Comparison of ENCODE assay signal across 10 mouse cellular contexts in the genomic region with DNA sequence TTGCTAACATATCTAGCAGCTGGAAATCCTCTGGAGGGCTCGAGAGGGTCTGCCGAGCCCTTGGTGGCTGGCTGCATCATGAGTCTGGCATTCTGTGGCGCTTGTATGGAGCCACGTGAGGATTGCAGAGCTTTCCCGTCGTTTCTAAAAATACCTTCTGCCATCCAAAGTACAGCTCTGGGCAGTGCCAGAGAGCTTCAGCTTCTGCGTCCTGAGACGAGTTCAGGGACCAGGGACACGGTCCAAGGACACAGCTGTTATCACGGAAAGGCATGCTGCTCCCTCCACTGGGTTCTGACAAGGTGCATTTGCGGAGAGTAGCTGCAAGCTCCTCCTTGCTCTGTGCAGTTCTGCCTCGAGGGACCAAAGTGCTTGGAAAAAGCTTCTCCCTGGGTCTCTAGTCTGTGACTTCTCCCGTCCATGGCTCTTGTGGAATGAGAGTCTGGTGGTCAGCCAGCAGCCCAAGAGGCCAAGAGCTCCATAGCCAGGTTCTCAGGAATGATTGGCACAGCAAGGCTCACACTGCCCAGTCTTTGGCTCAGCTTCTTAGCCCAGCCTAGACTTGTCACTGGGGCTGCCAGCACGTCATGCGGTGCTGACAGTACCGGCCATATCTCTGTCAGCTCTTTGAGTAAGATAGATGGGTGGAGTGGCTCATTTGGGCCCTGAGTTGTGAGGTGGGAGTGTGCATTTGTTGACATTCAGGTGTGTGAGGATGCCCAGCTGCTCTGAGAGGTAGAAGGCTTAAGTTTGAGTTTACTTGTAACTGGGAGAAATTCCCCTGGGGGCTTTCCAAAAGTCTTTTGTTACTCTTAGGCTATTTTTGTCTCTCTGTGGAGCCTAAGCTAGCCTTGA. TPM values are rescaled to one million over a fixed set of nuclear protein-coding genes. Genes with fewer than 3 reads are reported as not detected.
DNase-seq lines count a peak whose midpoint lies in the region; ATAC-seq lines count a peak whose summit lies in the region.
"Had no signal": no experiment of that assay in that cellular context is flagged by ENCODE, and none has a peak within 500 bp of the region (broad histone marks: within the 10 kb centered on the region; RNA-seq: fewer than 3 reads in every experiment).

No protein-coding gene starts in this region.

- 57% methylated on average over 16 of the region's 16 CpGs for WGBS in kidney, embryonic 16.5 days
- WGBS in liver, embryonic 11.5 days = 68% methylated on average over 16 of the region's 16 CpGs

- ATAC-seq in kidney, embryonic 16.5 days (ENCODE audit: low FRiP score, low TSS enrichment) = no peak
- ATAC-seq in liver, embryonic 11.5 days (replicated peaks; ENCODE audit: low FRiP score) = no peak
- ATAC-seq in erythroblast, adult 5-6 weeks (replicated peaks; ENCODE audit: low FRiP score, poor library complexity, severe bottlenecking) = no peak

- H3K27me3 ChIP-seq in kidney, embryonic 16.5 days (ENCODE audit: insufficient read depth, low read length) = no peaks in the 10 kb centered on the region
- H3K27me3 ChIP-seq in liver, embryonic 11.5 days (replicated peaks; ENCODE audit: control insufficient read depth, insufficient read depth, low read length) = no peaks in the 10 kb centered on the region
- H3K27me3 ChIP-seq: embryonic facial prominence, embryonic 12.5 days; neural tube, embryonic 12.5 days had no signal

- no peaks in the 10 kb centered on the region for H3K4me1 ChIP-seq in kidney, embryonic 16.5 days (ENCODE audit: insufficient read depth, low read length)
- no peaks in the 10 kb centered on the region for H3K4me1 ChIP-seq in liver, embryonic 11.5 days (replicated peaks; ENCODE audit: control insufficient read depth, insufficient read depth, low read length)
- H3K4me1 ChIP-seq: embryonic facial prominence, embryonic 12.5 days; neural tube, embryonic 12.5 days had no signal

- DNase-seq in kidney, adult 8-10 months = peak; percentile 61 to 64
- DNase-seq in adrenal gland, postnatal 25 days = peak; percentile 64
- DNase-seq in heart, adult 18-20 months = peak; percentile 83 to 89
- DNase-seq in lung, postnatal 10 days = peak; percentile 60
- DNase-seq in thymus, postnatal 0 days (ENCODE audit: low spot score) = no peak
- DNase-seq in liver, embryonic 11.5 days (ENCODE audit: low spot score) = no peak

- H3K9me3 ChIP-seq in kidney, embryonic 16.5 days (ENCODE audit: low read length) = no peaks in the 10 kb centered on the region
- H3K9me3 ChIP-seq in liver, embryonic 11.5 days (ENCODE audit: control insufficient read depth, low read length) = no peaks in the 10 kb centered on the region
- H3K9me3 ChIP-seq: embryonic facial prominence, embryonic 12.5 days; neural tube, embryonic 12.5 days had no signal

- no peaks in the 10 kb centered on the region for H3K36me3 ChIP-seq in kidney, embryonic 16.5 days (ENCODE audit: insufficient read depth, low read length)
- H3K36me3 ChIP-seq in liver, embryonic 11.5 days (ENCODE audit: control insufficient read depth, insufficient read depth, low read length) = no peaks in the 10 kb centered on the region
- H3K36me3 ChIP-seq: embryonic facial prominence, embryonic 12.5 days; neural tube, embryonic 12.5 days had no signal

- no peak overlapping the region for H3K9ac ChIP-seq in kidney, embryonic 16.5 days (replicated peaks; ENCODE audit: low read length)
- no peak overlapping the region for H3K9ac ChIP-seq in liver, embryonic 11.5 days (ENCODE audit: low read depth, low read length)
- H3K9ac ChIP-seq: embryonic facial prominence, embryonic 12.5 days; neural tube, embryonic 12.5 days had no signal

- H3K4me2 ChIP-seq in kidney, embryonic 16.5 days (replicated peaks; ENCODE audit: low read depth, low read length) = no peak overlapping the region
- H3K4me2 ChIP-seq in liver, embryonic 11.5 days = no peak overlapping the region
- H3K4me2 ChIP-seq: embryonic facial prominence, embryonic 12.5 days; neural tube, embryonic 12.5 days had no signal

- no peak overlapping the region for H3K27ac ChIP-seq in kidney, embryonic 16.5 days (ENCODE audit: low read length)
- H3K27ac ChIP-seq in liver, embryonic 11.5 days (ENCODE audit: low read depth, low read length) = no peak overlapping the region
- H3K27ac ChIP-seq: embryonic facial prominence, embryonic 12.5 days; neural tube, embryonic 12.5 days had no signal

- H3K4me3 ChIP-seq in kidney, embryonic 16.5 days (ENCODE audit: low read length) = no peak overlapping the region
- H3K4me3 ChIP-seq in liver, embryonic 11.5 days (ENCODE audit: low read depth, low read length) = no peak overlapping the region
- H3K4me3 ChIP-seq: embryonic facial prominence, embryonic 12.5 days; neural tube, embryonic 12.5 days had no signal

RNA-seq across cellular contexts. Expression of a gene that starts 56.5 kb away (rescaled TPM):
- polyA plus RNA-seq in kidney, embryonic 16.5 days (2015; fragmentation: Nextera tagmentation; extraction: Ambion mirVana) = 4.0 and 4.3 TPM in 2 replicates
- total RNA-seq in adrenal gland, postnatal 25 days (2021) = 11.4 and 11.9 TPM in 2 replicates
- 10 to 100 TPM; 45.2 to 58.1 TPM for total RNA-seq in heart, adult 18-20 months (2021)
- 4.2 and 4.5 TPM in 2 replicates for polyA plus RNA-seq in thymus, postnatal 0 days (2015; fragmentation: Nextera tagmentation; extraction: Ambion mirVana)
- 2.2 TPM in 2 replicates for polyA plus RNA-seq in liver, embryonic 11.5 days (2014; fragmentation: Nextera tagmentation; extraction: Ambion mirVana)
- total RNA-seq in erythroblast, adult 5-6 weeks (2015; ENCODE audit: low replicate concordance) = 0.63 and 1.3 TPM in 2 replicates
- 0.85 and 4.6 TPM in 2 replicates for total RNA-seq in erythroblast, adult 5-6 weeks (2017; ENCODE audit: low replicate concordance)

Comparison
In these comparisons a context has a peak if more than half of its experiments do, and no peak if none do; other contexts are left out.
1. DNase-seq: peak in kidney, adult 8-10 months (2 of 2), adrenal gland, postnatal 25 days (single experiment), heart, adult 18-20 months (2 of 2) and lung, postnatal 10 days (single experiment); none in thymus, postnatal 0 days (single experiment) and liver, embryonic 11.5 days (single experiment).